Mouse (Mus musculus): ENCODE results near the gene Dvl1.

DNA sequence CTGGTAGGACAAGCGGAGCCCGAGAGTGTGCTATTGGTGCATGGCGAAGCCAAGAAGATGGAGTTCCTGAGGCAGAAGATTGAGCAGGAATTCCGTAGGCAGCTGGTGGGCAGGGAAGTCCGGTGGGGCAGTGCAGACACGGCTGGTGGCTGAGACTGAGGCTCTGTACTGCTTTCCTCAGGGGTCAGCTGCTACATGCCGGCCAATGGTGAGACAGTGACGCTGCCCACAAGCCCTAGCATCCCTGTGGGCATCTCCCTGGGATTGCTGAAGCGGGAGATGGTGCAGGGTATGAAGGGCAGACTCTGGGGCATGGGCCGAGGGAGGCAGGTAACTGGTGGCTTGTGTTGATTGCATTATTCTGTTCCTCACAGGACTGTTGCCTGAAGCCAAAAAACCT, 40.5 kb downstream of the Dvl1 start:
- TF ChIP-seq POLR2A (IDR thresholded peaks at IDR 0.05; ENCODE audit: low read depth, low read length) (no peak), CTCF (conservative IDR thresholded peaks at IDR 0.05; ENCODE audit: insufficient read depth, insufficient read length, low read depth, low read length) (no peak)

Measured in kidney, adult 2 months (tissue).